Mouse (Mus musculus) liver, embryonic 15.5 days (tissue): ENCODE measurements around the gene Smim12. TPM values are rescaled to one million over a fixed set of nuclear protein-coding genes. Genes with fewer than 3 reads are reported as not detected.

Experiments used
- ATAC-seq: fragments of 200-750 bp; cut with Nextera tagmentation; 2 replicates; pipeline ENCODE4 v1.8.0; 2017; ENCODE audit warnings: moderate number of reproducible peaks, mild to moderate bottlenecking, moderate library complexity; ENCODE audit not compliant: insufficient read depth
- H3K27ac ChIP-seq: fragments of 300-500 bp; sonication (generic); replicated peaks from 2 replicates; pipeline ENCODE4 v1.5.1; 2015; ENCODE audit warnings: mild to moderate bottlenecking, inconsistent platforms
- H3K27me3 ChIP-seq: fragments of 300-500 bp; sonication (generic); 2 replicates; pipeline ENCODE4 v1.6.1; 2015; ENCODE audit warnings: mild to moderate bottlenecking, inconsistent platforms
- H3K36me3 ChIP-seq: fragments of 300-500 bp; sonication (generic); replicated peaks from 2 replicates; pipeline ENCODE4 v1.6.1; 2015; ENCODE audit warnings: moderate library complexity, mild to moderate bottlenecking, inconsistent platforms
- H3K4me1 ChIP-seq: fragments of 300-500 bp; sonication (generic); replicated peaks from 2 replicates; pipeline ENCODE4 v1.6.1; 2015; ENCODE audit warnings: inconsistent platforms
- H3K4me2 ChIP-seq: fragments of 300-500 bp; sonication (generic); 2 replicates; pipeline ENCODE4 v1.6.1; 2015; ENCODE audit warnings: moderate library complexity, mild to moderate bottlenecking, inconsistent platforms
- H3K4me3 ChIP-seq: fragments of 300-500 bp; sonication (generic); replicated peaks from 2 replicates; pipeline ENCODE4 v1.5.1; 2015; ENCODE audit warnings: mild to moderate bottlenecking, inconsistent platforms
- H3K9ac ChIP-seq: fragments of 300-500 bp; sonication (generic); 2 replicates; pipeline ENCODE4 v1.6.1; 2015; ENCODE audit warnings: moderate library complexity, mild to moderate bottlenecking, inconsistent platforms
- H3K9me3 ChIP-seq: fragments of 300-500 bp; sonication (generic); replicated peaks from 2 replicates; pipeline ENCODE4 v1.6.1; 2016; ENCODE audit warnings: inconsistent platforms
- WGBS: fragments of 180-500 bp; shearing (Covaris S2); methylation state at CpG from one replicate; pipeline ENCODE4 v1.1.7; 2015; ENCODE audit warnings: mixed read lengths; ENCODE audit not compliant: insufficient replicate concordance; 5-methylcytosine and 5-hydroxymethylcytosine counted together
- polyA plus RNA-seq: library from polyadenylated mRNA; unstranded; fragments of >200 nt; fragmentation: Nextera tagmentation; extraction: Ambion mirVana; gene quantifications from 2 replicates; pipeline ENCODE4 v1.2.1, GENCODE M21; 2015

The Smim12 gene
- polyA plus RNA-seq, 1 experiment from 2014 or later: 26.2 TPM

- Histone ChIP-seq H3K36me3 (no peaks in the 10 kb centered on the region), H3K9me3 (no peaks in the 10 kb centered on the region), H3K4me1 (no peaks in the 10 kb centered on the region), H3K4me3 (no peak overlapping the region), H3K9ac (no peak overlapping the region), H3K27me3 (no peaks in the 10 kb centered on the region), H3K27ac (no peak overlapping the region), H3K4me2 (no peak overlapping the region)
- 29% methylated on average over 5 of the region's 5 CpGs for WGBS
- no peak for ATAC-seq
Measured at GRCm38 (mm10) chr4:127264183-127264554, 20.6 kb downstream of the Smim12 start.

GRCm38 (mm10) chr4:127278451-127279001 is 34.9 kb downstream of the Smim12 start:
- H3K4me3 ChIP-seq: no peak overlapping the region
- H3K4me2 ChIP-seq: no peak overlapping the region
- no peaks in the 10 kb centered on the region for H3K36me3 ChIP-seq
- H3K27me3 ChIP-seq: no peaks in the 10 kb centered on the region
- H3K9me3 ChIP-seq: no peaks in the 10 kb centered on the region
- no peak for ATAC-seq
- WGBS: 43% methylated on average over 9 of the region's 9 CpGs
- no peak overlapping the region for H3K27ac ChIP-seq
- no peaks in the 10 kb centered on the region for H3K4me1 ChIP-seq
- no peak overlapping the region for H3K9ac ChIP-seq

DNA sequence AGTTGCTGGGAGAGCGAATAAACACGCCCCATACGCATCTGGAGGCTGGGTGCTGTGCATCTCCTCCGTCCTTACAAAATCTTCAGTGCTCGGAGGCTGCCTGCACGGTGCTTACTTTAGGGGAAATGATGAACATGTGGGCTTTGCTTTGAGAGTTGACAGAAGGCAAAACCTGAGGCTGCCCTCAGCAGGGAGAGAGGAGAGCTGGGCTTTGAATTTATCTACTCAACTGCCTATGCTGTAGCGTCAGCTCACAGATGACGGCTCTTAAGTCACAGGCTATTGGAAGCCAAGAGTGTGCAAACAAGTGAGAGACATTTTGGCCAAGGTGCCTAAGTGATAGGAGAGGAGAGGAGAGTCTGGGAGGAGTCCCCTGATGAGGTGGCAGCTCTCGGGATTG is 35.7 kb downstream of the Smim12 start:
- no peak for ATAC-seq
- no peak overlapping the region for H3K4me2 ChIP-seq
- H3K4me3 ChIP-seq: no peak overlapping the region
- H3K9me3 ChIP-seq: no peaks in the 10 kb centered on the region
- no peaks in the 10 kb centered on the region for H3K27me3 ChIP-seq
- WGBS: 59% methylated on average over 9 of the region's 9 CpGs
- H3K9ac ChIP-seq: no peak overlapping the region
- no peaks in the 10 kb centered on the region for H3K36me3 ChIP-seq
- H3K27ac ChIP-seq: no peak overlapping the region
- H3K4me1 ChIP-seq: no peaks in the 10 kb centered on the region

GRCm38 (mm10) chr4:127286907-127287306 is 43.3 kb downstream of the Smim12 start:
- H3K36me3 ChIP-seq: no peaks in the 10 kb centered on the region

DNA sequence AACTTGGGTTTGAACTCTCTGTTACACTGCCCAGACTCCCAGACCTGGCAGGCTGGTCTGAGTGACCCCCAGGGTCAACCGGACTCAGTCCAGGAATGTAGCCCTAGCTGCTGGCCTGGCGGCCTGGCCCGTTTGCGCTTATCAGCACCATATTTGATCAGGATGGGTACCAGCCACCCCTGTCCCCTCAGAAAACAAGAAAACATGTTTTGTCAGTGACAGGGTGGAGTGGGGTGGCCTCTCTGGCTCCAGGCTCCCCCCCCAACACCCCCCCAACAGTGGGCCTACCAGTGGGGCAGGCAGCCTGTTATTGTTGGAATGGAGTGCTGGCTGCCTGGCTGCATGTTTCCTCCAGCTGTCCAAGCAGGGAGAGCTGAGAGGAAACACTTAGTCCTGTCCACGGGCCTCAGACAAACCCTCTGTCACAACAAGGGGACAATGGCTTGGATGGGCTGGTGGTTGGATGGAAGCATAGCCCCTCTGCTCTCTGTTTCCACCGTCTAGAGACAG is 45.5 kb downstream of the Smim12 start:
- 49% methylated on average over 6 of the region's 6 CpGs for WGBS
- no peak for ATAC-seq

More at GRCm38 (mm10) chr4:127286907-127287306, 43.3 kb downstream of the Smim12 start:
- H3K4me3 ChIP-seq: no peak overlapping the region
- no peak for ATAC-seq
- WGBS: 28% methylated on average over 4 of the region's 4 CpGs
- H3K9me3 ChIP-seq: no peaks in the 10 kb centered on the region
- no peaks in the 10 kb centered on the region for H3K4me1 ChIP-seq
- H3K9ac ChIP-seq: no peak overlapping the region
- H3K27me3 ChIP-seq: no peaks in the 10 kb centered on the region
- no peak overlapping the region for H3K4me2 ChIP-seq
- H3K27ac ChIP-seq: no peak overlapping the region

GRCm38 (mm10) chr4:127292631-127293030 is 49.0 kb downstream of the Smim12 start:
- 63% methylated on average over 5 of the region's 5 CpGs for WGBS
- H3K4me1 ChIP-seq: no peaks in the 10 kb centered on the region

More for the DNA sequence above, 45.5 kb downstream of the Smim12 start:
- no peak overlapping the region for H3K4me2 ChIP-seq
- H3K27ac ChIP-seq: no peak overlapping the region
- H3K9ac ChIP-seq: no peak overlapping the region
- no peaks in the 10 kb centered on the region for H3K4me1 ChIP-seq
- H3K27me3 ChIP-seq: no peaks in the 10 kb centered on the region
- no peaks in the 10 kb centered on the region for H3K9me3 ChIP-seq
- H3K36me3 ChIP-seq: no peaks in the 10 kb centered on the region
- H3K4me3 ChIP-seq: no peak overlapping the region

More at GRCm38 (mm10) chr4:127292631-127293030, 49.0 kb downstream of the Smim12 start:
- Histone ChIP-seq H3K9me3 (no peaks in the 10 kb centered on the region), H3K4me3 (no peak overlapping the region), H3K27ac (no peak overlapping the region), H3K36me3 (no peaks in the 10 kb centered on the region), H3K9ac (no peak overlapping the region), H3K27me3 (no peaks in the 10 kb centered on the region), H3K4me2 (no peak overlapping the region)
- ATAC-seq: no peak

Other genes with a start within 250 kb of the Smim12 start
- 25.3 and 25.5 TPM in 2 replicates for gene Sfpq, start 222.5 kb upstream of the Smim12 start, polyA plus RNA-seq
- 7.6 and 7.9 TPM in 2 replicates for gene Zmym1, start 182.6 kb upstream of the Smim12 start, polyA plus RNA-seq
- gene Zmym6, start 166.4 kb upstream of the Smim12 start, polyA plus RNA-seq: 2.5 and 2.8 TPM in 2 replicates
- gene Tmem35b, start 120.1 kb upstream of the Smim12 start, polyA plus RNA-seq: 8.0 and 8.3 TPM in 2 replicates
- 0.20 and 0.40 TPM in 2 replicates for gene Dlgap3, start 74.6 kb upstream of the Smim12 start, polyA plus RNA-seq
- 2.2 and 2.5 TPM in 2 replicates for gene Gja4, start 70.3 kb downstream of the Smim12 start, polyA plus RNA-seq
- gene Gjb3, start 87.1 kb downstream of the Smim12 start, polyA plus RNA-seq: 0.18 and 0.24 TPM in 2 replicates
- not detected in 2 replicates for gene Gjb4, start 110.3 kb downstream of the Smim12 start, polyA plus RNA-seq
- gene Gjb5, start 114.4 kb downstream of the Smim12 start, polyA plus RNA-seq: 0.07 TPM in 1 of 2 replicates, not detected in the other